Mouse (Mus musculus) activated CD4-positive, CD25-positive, alpha-beta regulatory T cell, adult 4 months (primary cell): ENCODE data around the gene Gsk3a. TPM values are rescaled to one million over a fixed set of nuclear protein-coding genes. Genes with fewer than 3 reads are reported as not detected.
A peak's percentile ranks its signal among the peaks of the same experiment; 100 is the strongest.

Source experiments
- ATAC-seq: one replicate; pipeline ENCODE4 v1.8.0; 2017
- polyA plus RNA-seq, 2 experiments: library from polyadenylated mRNA; unstranded; fragments of 100-300 nt; shearing (Covaris generic); gene quantifications; one replicate each; pipeline ENCODE4 v1.2.1; 2017

Gene Gsk3a
- polyA plus RNA-seq, 2 experiments from 2014 or later, result 8.9 to 9.8 TPM

DNA sequence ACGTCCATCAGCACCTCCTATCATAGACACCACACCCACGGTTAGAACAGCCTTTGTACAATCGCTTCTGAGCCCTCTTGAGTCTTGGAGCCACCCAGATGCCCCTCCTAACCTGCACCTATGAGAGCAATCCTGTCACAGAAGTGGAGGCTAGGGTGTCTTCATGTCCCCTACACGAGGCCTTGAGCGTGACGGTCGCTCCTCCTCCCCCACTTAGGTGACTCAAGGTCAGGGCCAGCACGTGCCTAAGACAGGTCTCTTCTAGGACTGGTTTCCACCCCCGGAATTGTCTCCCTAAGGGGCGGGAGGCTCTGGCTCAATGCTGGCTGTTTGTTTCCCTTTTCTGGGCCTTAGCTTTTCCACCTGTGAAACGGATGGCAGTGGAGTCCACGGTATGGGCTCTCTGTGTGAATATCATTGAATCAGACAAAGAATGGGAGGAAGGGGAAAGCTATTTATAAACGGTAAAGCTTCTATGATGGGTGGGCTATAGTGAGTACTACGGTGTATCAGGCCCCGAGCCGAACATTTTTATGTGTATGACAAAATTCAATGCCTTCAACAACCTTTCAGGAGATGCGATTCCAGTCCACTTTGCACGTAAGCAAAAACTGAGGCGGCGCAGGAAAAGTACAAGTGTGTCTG, 17.1 kb downstream of the Gsk3a start, which contains the start of gene Dedd2:
Gene Dedd2, minus strand, starts transcription at position 159 of the 645 bp plus-strand sequence.
- no peak for ATAC-seq

DNA sequence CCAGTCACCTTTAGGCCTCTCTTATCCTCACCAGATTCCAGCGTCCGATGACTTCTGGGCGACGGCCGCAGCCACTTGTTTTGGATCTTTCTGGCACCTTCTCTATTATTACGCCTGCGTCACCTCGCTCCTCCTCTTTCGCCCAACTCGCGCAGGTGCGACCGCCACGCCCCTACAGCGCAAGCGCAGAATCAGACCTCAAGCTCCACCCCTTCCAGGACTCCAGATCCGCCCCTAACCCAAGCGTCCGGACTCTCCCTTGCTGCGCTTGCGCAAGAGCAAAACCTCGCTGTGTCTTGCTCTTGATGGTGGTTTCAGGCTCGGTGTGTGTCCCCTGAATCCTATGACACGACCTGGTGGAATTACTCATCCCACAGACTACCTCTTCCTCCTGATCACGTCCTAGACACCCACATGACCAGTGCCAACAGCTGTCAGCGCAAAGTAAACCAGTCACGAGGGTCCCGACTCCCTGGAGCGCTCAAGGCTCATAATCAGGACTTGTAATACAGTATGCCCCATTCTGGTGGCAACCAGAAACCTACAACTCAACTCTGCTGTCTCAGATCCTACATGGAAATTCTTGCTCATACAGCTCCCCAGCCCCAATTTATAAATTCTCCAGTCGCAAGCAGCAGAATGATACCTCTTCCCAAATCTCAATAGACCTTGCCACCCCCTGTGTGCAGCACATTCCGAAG, 17.7 kb downstream of the Gsk3a start:
- ATAC-seq, result peak; percentile 70

DNA sequence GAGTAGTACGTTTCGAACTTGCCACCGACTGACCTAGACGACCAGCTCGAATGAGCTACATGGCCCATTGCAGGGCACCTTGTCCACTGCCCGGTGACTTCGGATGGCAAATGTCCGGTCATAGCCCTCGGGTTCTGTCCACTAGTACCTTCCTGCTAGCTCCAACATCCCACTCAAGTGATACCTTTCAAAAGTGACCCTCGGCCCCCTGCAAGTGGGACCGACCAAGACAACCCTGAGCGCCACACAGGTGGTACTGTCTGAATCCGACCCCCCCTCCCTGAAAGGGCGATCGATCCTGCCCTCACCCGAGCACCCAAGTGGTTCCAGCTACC, 18.3 kb downstream of the Gsk3a start:
- no peak for ATAC-seq

DNA sequence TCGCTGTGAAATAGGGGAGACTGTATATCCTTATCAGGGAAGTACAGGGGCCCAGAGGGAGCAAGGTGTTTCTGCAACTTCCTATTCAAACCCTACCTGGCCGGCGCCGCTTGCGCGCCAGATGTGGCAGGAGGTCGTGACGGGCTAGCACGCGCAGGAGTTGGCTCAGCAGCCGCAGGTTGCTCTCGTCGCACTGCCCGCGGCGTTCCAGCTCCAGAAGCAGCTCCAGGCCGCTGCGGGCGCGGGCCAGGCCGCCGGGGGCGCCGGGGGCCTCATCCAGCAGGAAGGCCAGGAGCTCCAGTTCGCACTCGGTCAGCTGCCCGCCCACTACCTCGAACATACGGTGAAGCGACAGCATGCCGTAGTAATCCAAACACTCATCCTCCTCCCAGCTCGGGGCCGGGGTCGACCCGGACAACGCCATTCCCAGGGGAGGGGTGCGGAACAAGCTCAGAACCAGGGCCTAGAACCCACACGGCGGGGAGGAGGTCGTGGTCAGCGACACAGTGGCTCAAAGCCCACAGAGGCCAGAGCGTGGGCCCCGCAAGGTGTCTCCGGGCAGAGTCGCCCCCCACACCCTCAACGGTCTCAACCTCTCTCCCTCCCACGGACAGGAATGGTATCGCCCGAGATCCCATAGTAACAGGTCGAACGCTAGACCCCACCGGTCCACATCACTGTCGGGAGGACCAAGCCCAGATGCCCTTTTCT, 18.8 kb downstream of the Gsk3a start:
- no peak for ATAC-seq

DNA sequence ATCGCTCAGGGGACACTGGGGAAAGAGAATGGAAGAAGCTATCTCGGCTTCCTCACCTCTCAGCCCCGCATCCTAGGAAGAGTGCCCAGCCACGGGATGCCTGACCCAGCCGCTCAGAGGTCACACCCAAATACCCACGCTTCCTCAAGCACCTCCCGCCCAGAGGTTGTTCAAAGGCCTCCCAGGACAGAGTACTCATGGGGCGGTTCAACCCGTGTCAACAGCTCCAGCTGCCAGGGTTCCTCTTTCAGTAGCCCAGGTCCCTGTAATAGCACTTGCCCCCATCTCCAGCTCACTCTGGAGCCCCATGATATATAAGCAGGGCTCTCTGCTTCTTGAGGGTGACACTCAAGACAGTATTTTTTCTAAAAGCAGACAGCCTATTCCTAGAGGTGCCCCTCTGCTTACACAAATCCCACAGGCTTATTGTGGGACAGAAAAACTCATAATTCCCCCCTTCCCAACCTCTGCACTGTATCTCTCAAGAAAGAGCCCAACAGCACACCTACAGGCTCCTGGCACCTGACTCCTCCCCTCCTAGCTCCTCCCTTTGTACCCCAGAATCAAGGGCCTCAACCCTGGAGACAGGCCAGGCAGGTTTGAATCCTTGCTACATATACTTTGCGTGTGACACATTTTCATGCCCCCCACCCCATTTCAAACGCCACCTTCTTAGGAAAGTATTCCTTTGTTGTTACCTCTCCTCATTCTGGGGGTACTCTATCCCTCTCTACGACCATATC, 19.8 kb downstream of the Gsk3a start:
- no peak for ATAC-seq

DNA sequence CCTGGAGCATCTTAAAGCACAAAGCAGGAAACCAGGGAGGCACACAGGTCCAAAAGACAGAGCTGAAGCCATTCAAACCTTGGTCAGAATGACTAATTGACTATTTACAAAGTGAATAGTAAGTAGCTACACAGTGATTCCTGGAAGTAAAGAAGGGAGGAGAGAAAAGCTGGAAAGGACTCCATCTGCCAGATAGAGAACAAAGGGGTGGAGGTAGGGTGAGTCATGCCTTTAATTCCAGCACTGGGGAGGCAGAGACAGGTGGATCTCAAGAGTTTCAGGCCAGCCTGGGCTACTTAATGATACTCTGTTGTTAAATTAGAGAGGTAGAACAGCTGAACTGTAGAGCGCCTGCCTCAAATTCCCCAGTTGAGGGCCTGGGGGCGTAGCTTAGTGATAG, 23.5 kb downstream of the Gsk3a start:
- no peak for ATAC-seq

DNA sequence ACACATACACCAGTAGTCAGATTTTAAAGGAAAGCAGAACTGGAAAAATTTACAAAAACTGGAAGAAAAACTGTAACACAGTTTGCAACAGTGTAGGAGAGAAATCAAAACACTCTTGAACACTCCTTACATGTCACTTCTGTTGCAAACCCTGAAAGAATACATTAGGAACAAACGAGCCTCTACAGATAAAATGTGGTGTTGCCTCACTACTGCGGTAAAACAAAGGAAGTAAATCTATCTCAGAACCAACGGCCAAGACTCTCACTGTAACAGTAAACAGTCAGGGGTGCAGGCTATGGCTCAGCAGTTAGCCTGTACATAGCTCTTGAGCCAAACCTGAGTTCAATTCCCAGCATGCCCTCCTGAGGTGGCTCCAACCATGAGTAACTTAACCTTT, 24.6 kb downstream of the Gsk3a start:
- ATAC-seq, result peak; percentile 20

DNA sequence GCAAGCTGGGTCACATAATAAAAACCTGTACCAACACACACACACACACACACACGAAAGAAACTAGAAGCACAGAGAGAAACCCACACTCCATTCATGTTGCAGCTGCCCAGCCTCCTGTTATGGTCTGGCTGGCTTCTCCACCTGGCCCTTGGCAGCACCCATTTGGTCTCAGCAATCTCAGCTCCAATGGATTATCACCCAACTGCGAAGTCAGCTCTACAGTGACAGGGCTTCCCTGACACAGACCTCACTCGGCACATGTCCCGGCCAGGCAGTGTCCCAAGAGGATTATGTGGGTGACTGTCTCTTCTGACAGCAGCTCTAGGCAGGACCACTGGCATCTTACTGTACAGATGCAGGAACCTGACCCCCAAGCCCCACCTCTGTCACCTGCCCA, 27.2 kb downstream of the Gsk3a start:
- no peak for ATAC-seq

DNA sequence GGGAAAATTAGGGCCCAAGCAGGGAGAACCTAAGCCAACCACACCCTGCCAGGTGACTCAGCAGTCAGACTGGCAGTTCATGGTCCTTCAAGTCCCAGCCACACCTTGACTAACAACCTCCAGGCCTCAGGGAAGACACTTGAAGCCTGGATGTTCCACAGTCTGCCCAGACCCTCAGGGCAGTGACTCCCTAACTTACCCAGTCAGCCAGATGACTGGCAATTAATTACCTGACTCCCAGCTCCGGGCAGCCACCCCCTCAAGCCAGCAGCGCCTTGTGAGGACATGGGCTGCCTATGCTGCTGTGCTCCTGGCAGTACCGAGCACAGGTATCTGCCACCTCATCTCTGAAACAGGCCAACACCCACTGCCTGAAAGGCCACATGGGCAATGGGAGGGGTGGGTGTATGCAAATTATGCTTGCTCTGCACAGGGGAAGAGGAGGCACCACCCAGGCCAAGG, 28.5 kb downstream of the Gsk3a start:
- peak; percentile 63 for ATAC-seq

DNA sequence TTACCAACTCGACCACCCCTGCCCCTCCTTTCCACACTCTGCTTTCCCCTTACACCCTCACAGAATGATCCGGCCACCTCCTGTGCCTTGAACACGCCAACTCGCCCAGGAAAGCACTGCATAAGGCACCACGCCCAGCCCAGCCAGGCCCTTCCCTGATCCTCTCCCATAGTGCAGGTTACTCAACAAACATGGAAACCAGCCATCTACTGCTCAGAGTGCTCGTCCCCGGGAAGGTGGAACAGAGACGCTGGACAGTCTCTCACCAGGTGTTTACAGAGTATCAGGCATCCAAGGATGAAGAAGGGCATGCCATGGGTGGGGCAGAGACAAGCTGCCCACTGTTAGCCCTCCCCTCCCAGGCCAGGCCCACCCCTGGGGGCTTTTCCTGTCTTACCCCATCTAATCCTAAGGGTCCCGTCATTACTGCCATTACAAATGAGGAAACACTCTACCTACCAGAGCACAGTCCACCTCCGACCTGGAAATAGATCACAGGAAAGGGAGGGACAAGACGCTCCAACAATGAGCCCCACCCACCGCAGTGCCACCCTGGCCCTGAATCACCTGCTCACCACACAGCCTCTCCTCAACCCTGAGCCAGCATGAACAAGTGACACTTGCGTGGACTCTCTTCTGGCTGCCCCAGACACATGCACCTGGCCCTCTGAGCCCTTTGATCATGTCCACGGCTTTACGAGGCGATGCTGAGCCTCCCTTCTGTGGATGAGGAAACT, 31.4 kb downstream of the Gsk3a start:
- ATAC-seq, result peak; percentile 35

DNA sequence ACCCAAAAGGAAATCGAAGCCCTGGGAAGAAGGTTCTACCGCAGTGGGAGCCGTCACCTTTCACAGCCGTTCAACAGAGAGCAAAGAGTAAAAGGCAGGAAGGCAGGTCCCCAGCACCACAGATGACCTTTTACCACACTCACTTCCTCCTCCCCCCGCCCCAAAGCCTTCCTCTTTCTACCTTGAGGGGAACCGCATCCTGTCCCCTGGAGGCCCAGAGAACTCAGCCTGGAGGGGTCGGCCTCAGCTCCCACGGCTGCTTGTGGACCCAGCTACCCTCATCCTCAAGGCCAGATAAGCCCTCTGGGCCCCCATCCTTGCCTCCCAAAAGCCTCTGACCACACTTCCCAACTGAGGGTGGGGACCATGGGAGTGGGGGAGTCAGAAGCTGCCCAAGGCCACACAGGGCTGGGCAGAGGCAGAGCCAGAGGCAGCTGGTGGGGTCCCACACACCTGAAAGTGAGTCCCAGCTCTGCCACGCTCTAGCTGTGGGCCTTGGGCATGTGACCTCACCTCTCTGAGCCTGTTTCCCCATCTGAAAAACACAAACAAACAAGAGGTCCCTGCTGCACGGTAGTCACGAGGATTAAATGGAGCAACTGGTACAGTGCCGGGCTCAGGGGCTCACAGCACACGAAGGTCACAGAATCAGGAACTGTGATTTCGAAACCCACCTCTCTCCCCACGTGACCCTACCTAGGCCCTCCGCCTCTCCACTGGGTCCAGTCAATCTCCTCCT, 32.1 kb downstream of the Gsk3a start:
- ATAC-seq, result peak; percentile 82

DNA sequence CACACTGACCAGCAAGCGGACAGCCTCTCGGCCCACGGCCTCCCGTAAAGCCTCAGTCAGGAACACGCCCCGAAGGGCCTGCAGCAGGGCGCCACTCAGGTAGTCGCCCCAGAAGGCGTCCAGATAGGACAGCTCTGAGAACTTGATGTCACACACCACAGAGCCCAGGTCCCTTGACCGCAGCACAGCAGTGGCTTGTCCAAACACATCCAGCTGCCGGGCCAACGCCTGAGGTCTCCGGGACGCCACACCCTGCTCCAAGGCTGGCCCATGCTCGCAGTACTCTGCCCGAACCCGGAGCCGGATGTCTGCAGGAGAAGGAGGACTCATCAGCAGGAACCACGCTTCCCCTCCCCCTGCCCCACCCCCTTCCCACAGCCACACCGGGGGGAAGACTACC, 34.0 kb downstream of the Gsk3a start:
- ATAC-seq, result no peak

DNA sequence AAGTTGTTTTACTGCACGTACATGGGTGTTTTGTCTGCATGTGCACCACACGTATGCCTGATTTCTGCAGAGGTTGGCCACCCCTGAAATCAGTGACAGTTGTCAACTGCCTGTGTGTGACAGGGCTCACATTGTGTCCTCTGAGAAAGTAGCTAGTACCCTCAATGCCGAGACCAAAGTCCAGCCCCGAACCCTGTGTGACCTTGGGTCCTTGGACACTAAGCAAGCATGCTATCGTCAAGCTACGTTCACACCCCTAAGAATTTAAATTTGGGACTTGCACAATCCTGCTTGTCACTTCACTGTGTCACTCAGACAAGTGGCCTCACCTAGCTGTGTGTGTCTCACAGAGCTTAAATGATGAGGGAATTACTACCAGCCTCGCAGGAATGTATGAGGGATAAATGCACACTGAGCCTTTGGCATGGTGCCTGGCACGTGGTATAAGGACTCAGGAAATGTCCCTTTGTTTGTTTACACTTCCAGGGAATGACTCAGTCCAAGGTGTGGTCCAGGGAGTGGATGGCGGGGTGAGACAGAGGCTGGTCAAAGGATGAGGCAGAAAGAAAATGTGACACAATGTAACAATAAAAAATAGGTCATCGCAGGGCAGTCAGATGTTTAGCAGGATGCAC, 40.1 kb downstream of the Gsk3a start:
- ATAC-seq, result no peak

DNA sequence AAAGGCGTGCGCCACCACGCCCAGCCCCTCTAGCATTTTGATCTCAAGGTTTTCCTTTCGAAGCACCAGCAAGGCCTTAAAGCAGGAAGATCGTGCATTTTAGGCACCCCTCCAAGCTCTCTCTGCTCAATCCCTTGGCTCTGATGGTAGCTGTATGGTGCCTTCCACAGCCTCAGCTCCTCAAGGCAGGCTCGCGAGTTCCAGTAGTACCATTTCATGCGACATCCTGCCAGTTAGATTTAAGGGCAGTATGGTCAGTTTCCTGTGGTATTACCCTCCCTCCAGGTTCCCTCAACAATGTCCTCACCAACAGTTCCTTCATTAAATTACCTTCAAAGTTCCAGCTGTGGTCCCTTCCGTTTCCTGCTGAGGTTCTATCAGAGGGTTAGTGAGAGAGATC, 41.5 kb downstream of the Gsk3a start:
- ATAC-seq, result no peak

DNA sequence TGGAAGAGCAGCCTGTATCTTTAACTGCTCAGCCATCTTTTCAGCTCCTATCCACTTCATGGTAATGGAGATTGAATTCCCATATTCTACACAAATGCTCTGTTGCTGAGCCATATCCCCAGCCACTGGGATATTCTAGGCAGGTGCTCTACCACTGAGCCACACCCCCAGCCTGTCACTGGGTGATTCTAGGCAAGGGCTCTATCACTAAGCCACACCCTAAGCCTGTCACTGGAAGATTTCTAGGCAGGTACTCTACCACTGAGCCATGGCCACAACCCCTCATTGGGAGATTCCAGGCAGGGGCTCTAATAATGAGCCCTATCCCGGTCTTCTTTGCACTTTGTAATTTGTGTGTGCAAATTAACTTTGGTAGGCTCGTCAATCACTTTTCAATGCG, 42.5 kb downstream of the Gsk3a start:
- ATAC-seq, result no peak

DNA sequence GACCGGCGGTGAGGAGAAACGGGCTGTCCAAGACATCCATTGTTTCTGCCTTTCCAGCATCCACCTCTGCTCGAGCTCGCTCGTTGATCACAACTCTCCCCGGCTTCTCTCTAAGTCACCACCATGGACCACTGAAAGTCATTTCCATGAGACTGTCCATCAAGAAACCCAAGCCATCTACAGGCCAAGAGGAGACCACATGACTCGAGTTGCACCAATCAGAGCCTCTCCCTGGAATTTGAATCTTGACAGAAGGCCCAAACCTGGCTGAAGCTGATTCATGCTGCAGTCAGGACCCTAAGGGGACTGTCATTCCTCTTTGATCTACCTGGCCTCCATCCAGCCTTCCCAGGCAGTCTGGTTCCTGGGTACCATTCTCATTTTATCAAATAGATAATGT, 45.5 kb downstream of the Gsk3a start:
- no peak for ATAC-seq

DNA sequence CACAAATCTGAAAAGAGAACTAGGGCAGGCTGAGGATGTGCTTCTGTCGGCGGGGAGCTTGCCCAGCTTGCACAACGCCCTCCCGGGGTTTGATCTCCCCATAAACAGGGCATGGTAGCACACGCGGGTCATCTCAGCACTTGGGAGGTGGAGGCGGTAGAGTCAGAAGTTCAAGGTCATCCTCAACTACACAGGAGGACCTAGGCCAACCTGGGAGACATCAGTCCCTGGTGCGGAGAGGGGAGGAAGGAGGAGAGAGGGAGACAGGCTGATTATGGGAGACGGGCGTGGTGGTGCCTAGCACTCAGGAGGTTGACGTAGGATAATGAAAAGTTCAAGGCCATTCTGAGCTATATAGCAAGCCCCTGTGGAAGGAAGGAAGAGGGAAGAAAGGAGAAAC, 46.8 kb downstream of the Gsk3a start:
- ATAC-seq, result no peak

DNA sequence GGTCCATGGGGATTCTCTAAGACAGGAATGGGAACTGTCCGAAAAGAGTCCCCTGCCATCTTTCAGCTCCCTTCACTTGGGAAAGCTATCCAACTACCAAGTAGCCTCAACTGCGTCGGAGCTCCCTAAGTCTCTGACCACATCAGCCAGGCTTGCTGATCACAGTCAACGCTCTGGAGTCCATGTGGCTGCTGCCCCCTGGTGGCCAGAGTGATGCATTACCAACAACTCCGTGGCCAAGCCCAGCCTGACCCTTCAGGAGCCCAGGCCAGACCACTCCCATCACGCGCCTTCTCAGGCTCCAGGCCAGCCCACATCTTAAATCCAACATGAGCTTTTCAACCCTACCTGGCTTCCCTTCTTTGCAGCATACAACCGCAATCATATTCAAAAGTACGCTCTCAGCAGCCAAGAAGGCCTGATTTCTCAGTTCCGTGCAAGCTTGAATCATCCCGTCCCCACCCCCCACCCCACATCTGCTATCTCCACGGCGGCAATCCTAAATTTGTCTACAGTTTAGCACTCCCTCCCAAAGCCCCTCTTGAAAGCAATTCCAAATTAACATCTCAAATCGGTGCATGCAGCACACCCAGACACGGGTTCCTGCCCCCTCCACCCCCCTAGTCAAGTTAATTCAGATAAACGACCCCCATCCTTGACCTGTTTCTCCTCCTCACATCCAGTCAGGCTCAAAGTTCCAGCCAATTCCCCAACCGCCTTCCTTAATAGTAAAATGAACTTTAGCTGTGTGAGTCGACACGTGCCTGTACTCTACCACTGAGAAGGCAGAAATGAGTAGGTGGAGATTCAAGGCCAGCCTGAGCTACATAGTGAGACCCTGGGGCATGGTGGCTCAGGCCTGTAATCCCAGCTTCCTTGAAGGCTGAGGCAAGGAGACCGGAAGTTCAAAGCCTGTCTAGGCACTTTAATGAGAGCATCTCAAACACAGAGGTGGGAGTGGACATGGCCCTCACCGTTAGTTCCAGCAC, 49.7 kb downstream of the Gsk3a start:
- ATAC-seq, result peak; percentile 57

DNA sequence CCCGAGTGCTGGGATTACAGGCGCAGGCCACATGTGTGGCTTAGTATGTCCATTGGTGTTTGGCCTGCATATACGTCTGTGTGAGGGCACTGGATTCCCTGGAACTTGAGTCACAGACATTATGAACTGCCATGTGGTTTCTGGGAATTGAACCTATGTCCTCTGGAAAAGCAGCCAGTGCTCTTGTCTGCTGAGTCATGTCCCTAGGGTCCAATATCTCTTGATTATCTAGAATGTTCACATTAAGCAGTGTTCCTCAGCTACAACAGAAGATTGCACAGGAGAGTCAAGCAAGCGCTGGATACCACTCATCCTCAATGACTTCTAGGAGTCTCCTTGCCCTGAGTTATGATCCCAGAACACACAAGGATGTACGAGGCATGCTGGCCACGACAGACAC, 53.6 kb downstream of the Gsk3a start:
- ATAC-seq, result no peak

DNA sequence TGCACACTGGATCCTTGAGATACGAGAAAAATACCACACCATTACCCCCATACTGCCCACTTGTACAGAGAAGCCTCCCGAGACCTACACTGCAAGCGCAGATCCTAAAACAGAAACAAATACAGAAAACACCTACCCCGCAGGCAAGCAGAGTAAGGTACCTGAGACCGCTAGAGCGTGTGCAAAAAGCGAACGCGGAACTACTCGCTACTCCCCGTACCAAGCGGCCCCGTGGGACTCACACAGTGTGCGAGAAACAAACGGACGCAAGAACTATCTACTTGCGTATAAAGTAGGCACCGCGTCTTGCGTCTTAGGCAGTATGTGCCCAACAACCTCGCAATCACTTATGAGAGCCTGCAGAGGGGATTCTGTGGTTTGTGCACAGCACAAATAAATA, 55.8 kb downstream of the Gsk3a start:
- ATAC-seq, result no peak
